Mouse (Mus musculus) bone marrow, adult 2 months (tissue): Measurements from ENCODE around the gene Tcl1b5. TPM values are rescaled to one million over a fixed set of nuclear protein-coding genes. Genes with fewer than 3 reads are reported as not detected.
"Not testable (repeated sequence)": the region's sequence is repeated elsewhere in the genome, so short reads cannot be mapped to it uniquely, and the experiment has no call there.

Source experiments
- H3K27ac ChIP-seq: fragments of 200-500 bp; 2 replicates; pipeline ENCODE4 v1.5.1; 2012; ENCODE audit warnings: low read depth, mild to moderate bottlenecking, control low read depth, inconsistent platforms, low read length; ENCODE audit not compliant: control insufficient read depth, poor library complexity, insufficient read depth
- H3K4me1 ChIP-seq: fragments of 200-500 bp; 2 replicates; pipeline ENCODE4 v1.6.1; 2011; ENCODE audit warnings: low read length; ENCODE audit not compliant: control insufficient read depth, insufficient read depth
- H3K4me3 ChIP-seq: fragments of 200-500 bp; replicated peaks from 2 replicates; pipeline ENCODE3; 2011; ENCODE audit warnings: mild to moderate bottlenecking, low read depth, low read length, control low read depth; ENCODE audit not compliant: control insufficient read depth
- CTCF ChIP-seq: fragments of 200-500 bp; IDR thresholded peaks from 2 replicates; pipeline ENCODE4 v1.5.1; 2011; ENCODE audit warnings: low read length, control low read depth; ENCODE audit not compliant: control insufficient read depth, insufficient read depth
- POLR2A ChIP-seq: fragments of 200-500 bp; IDR thresholded peaks from 2 replicates; pipeline ENCODE4 v1.6.1; 2011; ENCODE audit warnings: low read depth, mild to moderate bottlenecking, control low read depth, low read length, borderline replicate concordance; ENCODE audit not compliant: control insufficient read depth
- WGBS: fragments of 180-500 bp; shearing (Covaris S2); methylation state at CpG from one replicate; pipeline ENCODE4 v1.1.7; 2018; 5-methylcytosine and 5-hydroxymethylcytosine counted together
- polyA plus RNA-seq: library from polyadenylated mRNA; stranded (reverse); fragments of >200 nt; gene quantifications from 2 replicates; pipeline ENCODE4 v1.2.4, GENCODE M21; 2011; ENCODE audit warnings: low replicate concordance; ENCODE audit not compliant: missing spikeins, insufficient read depth, insufficient read length

Tcl1b5 gene
- polyA plus RNA-seq, 1 experiment = not detected

DNA sequence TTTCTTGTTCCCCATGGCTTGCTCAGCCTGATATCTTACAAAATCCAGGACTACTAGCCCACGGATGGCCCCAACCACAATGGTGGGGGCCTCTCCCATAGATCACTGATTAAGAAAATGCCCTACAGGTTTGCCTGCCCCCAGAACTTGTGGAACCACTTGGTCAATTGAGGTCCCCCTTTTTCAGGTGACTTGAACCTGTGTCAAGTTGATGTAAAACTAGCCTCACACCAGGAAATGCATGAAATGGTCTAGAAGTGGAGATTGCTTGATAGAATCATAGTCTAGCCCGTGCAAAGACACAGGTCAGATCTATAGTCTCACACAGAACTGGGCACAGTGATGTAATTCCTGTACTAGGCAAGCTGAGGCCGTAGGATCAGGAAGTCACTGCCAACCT is 30.4 kb upstream of the Tcl1b5 start, which contains the start of gene Tcl1b2:
Tcl1b2 (plus strand) TSS at position 301 of the 400 bp plus-strand sequence.
- WGBS = 48% methylated on average over 3 of the region's 3 CpGs
- Histone ChIP-seq H3K4me3 (no peak within 1 kb of the TSS), H3K27ac (no peak within 1 kb of the TSS), H3K4me1 (no peaks in the 10 kb centered on the region)
- TF ChIP-seq CTCF (no peak), POLR2A (no peak)

DNA sequence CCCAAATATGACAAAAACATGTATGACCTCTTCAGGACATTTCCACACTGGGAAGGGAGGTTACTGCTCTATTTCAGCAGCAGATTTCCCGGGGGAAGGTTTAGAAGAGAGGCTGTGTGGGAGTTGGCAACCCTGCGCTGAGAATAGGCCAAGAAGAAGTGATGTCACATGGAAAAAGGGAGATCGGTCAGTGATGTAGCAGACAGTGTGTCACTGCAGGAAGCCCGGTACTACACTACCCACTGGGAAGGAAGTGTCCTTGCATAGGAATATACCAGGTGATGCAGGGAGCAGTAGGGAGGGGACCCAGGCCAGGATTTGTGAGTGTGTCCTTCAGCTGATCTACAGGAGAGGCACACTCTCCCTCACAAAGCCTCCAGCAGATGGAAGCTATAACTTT is 20.9 kb upstream of the Tcl1b5 start:
- not testable (repeated sequence) for H3K4me1 ChIP-seq, H3K4me3 ChIP-seq, H3K27ac ChIP-seq
- WGBS = 38% methylated on average over 4 of the region's 4 CpGs

DNA sequence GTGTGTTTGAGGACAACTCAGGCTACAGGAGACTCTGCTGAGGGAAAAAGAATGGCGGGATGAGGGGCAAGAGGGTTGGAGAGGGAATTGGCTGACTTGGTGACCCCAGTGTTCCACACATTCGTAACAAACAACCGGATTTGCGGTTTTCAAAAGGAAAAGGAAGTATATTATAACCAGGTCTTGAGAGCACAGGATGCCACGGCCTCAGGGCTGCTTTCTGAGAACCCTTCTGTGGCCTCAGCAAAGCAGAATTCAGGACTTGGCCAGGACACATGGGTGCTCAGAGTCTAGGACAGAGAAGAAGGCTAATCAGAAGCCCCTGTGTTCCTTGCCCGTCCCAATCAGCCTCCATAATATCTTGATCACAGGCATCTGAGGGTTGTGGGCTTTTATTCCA is 17.3 kb upstream of the Tcl1b5 start:
- H3K4me3 ChIP-seq = no peak overlapping the region
- TF ChIP-seq CTCF = no peak
- TF ChIP-seq POLR2A = no peak
- WGBS = 3% methylated on average over 6 of the region's 6 CpGs
- no peak overlapping the region for H3K27ac ChIP-seq
- no peaks in the 10 kb centered on the region for H3K4me1 ChIP-seq

DNA sequence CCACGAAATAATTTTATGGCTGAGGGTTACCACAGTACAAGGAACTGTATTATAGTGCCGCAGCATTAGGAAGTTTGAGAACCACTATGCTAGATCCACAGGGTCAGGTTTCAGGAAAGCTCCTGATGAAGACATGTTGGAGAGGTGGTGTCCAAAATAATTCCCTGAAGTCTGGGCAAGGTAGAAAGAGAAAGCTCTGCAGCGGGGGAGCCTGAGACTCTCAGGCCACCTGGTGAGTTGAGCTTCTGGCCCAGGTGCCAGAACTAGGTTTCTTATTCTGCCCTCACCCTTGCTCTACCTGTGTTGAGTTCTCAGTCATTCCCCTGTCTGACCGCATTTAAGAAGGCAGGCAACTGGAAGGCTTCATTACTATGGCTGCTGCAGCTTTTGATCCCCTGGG is 16.8 kb upstream of the Tcl1b5 start, which contains the start of gene Tcl1b1:
Tcl1b1 (plus strand) TSS at position 301 of the 400 bp plus-strand sequence.
- no peaks in the 10 kb centered on the region for H3K4me1 ChIP-seq
- 51% methylated on average over 4 of the region's 4 CpGs for WGBS
- H3K27ac ChIP-seq = no peak within 1 kb of the TSS
- TF ChIP-seq CTCF = no peak
- no peak for TF ChIP-seq POLR2A
- no peak within 1 kb of the TSS for H3K4me3 ChIP-seq

DNA sequence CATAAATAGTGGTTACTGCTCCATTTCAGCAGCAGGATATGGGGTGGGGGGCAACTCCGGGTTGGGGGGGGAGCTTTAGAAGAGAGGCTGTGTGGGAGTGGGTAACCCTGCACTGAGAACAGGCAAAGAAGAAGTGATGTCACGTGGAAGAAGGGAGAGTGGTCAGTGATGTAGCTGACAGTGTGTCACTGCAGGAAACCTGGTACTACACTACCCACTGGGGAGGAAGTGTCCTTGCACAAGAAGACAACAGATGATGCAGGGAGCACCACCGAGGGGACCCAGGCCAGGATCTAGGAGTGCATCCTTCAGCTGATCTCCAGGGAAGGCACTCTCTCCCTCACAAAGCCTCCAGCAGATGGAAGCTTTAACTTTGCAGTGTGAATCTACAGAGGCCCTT is 9.4 kb upstream of the Tcl1b5 start:
- WGBS = 5% methylated on average over 3 of the region's 3 CpGs
- Histone ChIP-seq H3K4me1 (no peaks in the 10 kb centered on the region), H3K4me3 (no peak overlapping the region), H3K27ac (no peak overlapping the region)
- TF ChIP-seq POLR2A = no peak
- TF ChIP-seq CTCF = no peak

DNA sequence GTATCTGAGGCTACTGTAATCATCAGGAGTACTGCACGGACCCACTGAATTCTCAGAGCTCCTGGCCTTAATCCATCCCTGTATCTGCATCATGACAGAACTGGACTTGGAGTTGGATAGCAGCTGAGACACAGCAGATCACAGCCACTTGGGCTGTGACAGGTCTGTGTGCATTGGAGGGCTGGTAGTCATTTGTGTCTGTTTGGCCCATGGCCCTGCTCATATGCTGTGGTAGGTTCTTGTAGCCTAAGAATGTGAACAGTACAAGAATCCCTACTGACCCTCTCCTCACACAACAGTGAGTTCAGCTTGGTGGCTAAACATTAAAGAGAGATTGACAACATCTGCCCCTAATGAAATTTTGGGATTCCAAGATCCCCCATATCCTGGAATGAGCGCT is 2.8 kb upstream of the Tcl1b5 start:
- WGBS = 75% methylated on average over 2 of the region's 2 CpGs
- TF ChIP-seq POLR2A = no peak
- H3K4me3 ChIP-seq = no peak overlapping the region
- H3K27ac ChIP-seq = no peak overlapping the region
- no peaks in the 10 kb centered on the region for H3K4me1 ChIP-seq

DNA sequence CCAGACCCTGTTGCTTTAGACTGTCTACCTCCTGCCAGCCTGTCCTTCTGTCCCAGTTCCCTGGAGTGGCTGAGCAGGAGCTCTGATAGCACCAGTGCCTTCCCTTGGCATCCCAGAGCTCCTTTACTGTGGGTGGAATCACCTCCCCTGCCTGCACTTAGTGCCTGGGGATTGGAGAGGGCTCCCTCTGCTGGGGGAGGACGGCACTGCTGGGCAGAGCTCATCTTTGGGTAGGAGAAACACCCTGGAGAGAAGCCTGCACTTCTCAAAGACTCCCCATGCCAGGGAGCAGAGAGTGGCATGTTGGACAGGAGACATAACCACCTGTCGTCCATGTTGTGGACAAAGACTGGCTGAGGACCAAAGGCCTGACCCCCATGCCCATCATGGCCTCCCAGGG is 1.8 kb upstream of the Tcl1b5 start:
- not testable (repeated sequence) for H3K4me3 ChIP-seq, H3K27ac ChIP-seq, H3K4me1 ChIP-seq
- TF ChIP-seq CTCF = peak; percentile 17; the same call in 1 of the 2 replicates
- WGBS = 18% methylated on average over 2 of the region's 2 CpGs

DNA sequence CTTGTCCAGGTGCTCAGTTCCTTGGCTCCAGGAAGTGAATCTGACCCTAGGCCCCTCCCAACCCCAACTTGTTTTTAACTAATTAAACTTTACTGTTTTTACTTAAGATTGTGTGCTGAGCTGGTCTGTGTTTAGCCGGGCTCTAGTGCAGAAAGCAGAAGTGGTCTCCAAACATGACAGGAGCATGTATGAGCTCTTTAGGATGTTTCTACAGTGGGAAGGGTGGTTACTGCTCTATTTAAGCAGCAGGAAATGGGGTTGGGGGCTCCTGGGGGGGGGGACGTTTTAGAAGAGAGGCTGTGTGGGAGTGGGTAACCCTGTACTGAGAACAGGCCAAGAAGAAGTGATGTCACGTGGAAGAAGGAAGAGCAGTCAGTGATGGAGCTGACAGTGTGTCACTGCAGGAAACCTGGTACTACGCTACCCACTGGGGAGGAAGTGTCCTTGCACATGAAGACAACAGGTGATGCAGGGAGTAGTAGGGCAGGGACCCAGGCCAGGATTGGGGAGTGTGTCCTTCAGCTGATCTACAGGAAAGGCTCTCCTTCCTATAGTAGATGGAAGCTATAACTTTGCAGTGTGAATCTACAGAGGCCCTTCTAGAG is 5.0 kb downstream of the Tcl1b5 start:
- H3K4me1 ChIP-seq, H3K4me3 ChIP-seq, H3K27ac ChIP-seq: not testable (repeated sequence)
- 5% methylated on average over 4 of the region's 4 CpGs for WGBS

DNA sequence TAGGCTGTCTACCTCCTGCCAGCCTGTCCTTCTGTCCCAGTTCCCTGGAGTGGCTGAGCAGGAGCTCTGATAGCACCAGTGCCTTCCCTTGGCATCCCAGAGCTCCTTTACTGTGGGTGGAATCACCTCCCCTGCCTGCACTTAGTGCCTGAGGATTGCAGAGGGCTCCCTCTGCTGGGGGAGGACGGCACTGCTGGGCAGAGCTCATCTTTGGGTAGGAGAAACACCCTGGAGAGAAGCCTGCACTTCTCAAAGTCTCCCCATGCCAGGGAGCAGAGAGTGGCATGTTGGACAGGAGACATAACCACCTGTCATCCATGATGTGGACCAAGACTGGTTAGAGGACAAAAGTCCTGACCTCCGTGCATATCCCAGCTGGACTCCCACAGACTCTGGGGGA is 12.8 kb downstream of the Tcl1b5 start:
- H3K4me3 ChIP-seq, H3K4me1 ChIP-seq, H3K27ac ChIP-seq: not testable (repeated sequence)
- WGBS = 30% methylated on average over 2 of the region's 2 CpGs
- TF ChIP-seq CTCF = peak; percentile 17; the same call in 1 of the 2 replicates

DNA sequence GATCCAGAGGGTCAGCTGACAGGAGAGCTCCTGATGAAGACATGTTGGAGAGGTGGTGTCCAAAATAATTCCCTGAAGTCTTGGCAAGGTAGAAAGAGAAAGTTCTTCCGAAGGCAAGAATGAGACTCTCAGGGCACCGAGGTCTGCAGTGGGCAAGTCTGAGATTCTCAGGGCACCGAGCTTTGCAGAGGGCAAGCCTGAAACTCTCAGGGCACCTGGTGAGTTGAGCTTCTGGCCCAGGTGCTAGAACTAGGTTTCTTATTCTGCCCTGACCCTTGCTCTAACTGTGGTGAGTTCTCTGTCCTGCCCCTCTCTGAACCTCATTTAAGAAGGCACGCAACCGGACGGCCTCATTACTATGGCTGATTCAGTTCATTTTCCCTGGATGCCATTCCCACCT is 14.6 kb downstream of the Tcl1b5 start, which contains the start of gene Tcl1b3:
Tcl1b3 (plus strand) TSS at position 301 of the 400 bp plus-strand sequence.
- H3K4me3 ChIP-seq, H3K4me1 ChIP-seq, H3K27ac ChIP-seq: not testable (repeated sequence)
- WGBS = 88% methylated on average over 6 of the region's 6 CpGs

DNA sequence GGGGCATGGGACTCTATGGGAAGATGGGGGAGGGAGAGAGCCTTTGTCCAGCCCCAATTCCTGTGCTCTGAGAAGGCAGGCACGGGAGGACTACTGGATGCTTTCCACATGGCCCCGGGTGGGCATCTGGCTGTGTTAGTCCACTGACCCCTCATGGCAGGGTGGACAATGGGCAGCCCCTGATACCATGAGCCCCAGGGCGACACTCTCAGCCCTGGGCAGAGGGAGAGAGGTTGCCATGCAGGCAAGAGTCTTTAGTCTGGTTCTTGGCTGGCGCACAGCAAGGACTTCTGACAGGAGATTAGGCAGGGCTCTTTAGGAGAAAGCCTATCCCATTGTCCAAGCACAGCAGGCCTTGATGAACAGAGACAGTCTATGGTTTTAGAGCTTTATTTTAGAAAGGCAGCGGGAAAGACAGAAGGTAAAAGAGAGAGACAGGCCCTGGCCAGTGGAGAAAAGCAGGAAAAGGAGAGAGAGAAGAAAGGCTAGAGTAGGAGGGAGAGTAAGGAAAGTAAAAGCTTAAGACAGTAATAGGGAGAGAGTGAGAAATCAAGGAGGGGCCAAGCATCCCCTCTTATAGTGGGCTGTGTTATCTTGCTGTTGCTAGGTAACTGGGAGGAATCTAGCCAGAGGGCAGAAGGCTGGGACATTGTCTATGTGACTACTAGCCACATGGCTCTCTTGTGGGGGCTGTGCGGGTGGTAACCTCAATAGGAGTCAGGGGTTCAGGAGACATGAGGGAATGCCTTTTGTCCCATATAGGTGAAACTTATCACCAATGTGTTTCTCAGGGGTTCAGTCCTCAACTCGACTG is 23.7 kb downstream of the Tcl1b5 start:
- 68% methylated on average over 7 of the region's 7 CpGs for WGBS

DNA sequence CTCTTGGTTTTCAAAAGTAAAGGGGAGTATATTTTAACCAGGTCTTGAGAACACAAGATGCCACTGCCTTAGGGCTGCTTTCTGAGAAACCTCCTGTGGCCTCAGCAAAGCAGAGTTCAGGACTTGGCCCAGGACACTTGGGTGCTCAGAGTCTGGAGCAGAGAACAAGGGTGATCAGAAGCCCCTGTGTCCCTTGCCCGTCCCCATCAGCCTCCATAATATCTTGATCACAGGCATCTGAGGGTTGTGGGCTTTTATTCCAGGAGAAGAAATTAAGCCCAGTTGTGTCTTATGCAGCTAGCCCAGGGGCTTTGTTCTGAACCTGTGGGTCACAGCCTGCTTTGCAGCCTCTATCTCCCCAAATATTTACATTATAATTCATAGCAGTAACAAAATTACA is 25.5 kb downstream of the Tcl1b5 start, which contains the start of gene Tcl1b4:
Tcl1b4 (plus strand) TSS at position 301 of the 400 bp plus-strand sequence.
- H3K27ac ChIP-seq, H3K4me3 ChIP-seq, H3K4me1 ChIP-seq: not testable (repeated sequence)
- 79% methylated on average over 1 of the region's 1 CpGs for WGBS

More for the DNA sequence above, 23.7 kb downstream of the Tcl1b5 start:
- H3K4me1 ChIP-seq, H3K27ac ChIP-seq, H3K4me3 ChIP-seq: not testable (repeated sequence)
